Mouse (Mus musculus) layer of hippocampus, postnatal 36 days (tissue): ENCODE measurements around the gene Slc2a9. TPM values are rescaled to one million over a fixed set of nuclear protein-coding genes. Genes with fewer than 3 reads are reported as not detected.

ENCODE experiments used
- DNase-seq, 2 experiments: peaks; one replicate each; pipeline ENCODE4 v3.0.0; 2022
- total RNA-seq, 2 experiments: library from RNA; stranded (reverse); gene quantifications; 2 replicates each; pipeline ENCODE4 v1.2.3; 2021

Gene Slc2a9
- total RNA-seq, 2 experiments from 2014 or later = 2.7 to 3.8 TPM

- DNase-seq = peak; percentile 62 to 73
Measured at GRCm38 (mm10) chr5:38469891-38470578, 32.9 kb downstream of the Slc2a9 start.

- DNase-seq = no peak
Measured at GRCm38 (mm10) chr5:38466569-38467110, 36.3 kb downstream of the Slc2a9 start.

GRCm38 (mm10) chr5:38461261-38461660 lies 41.7 kb downstream of the Slc2a9 start:
- no peak for DNase-seq

GRCm38 (mm10) chr5:38450936-38451335 lies 52.0 kb downstream of the Slc2a9 start:
- no peak for DNase-seq

GRCm38 (mm10) chr5:38449607-38450006 lies 53.3 kb downstream of the Slc2a9 start:
- no peak for DNase-seq

GRCm38 (mm10) chr5:38448121-38448520 lies 54.8 kb downstream of the Slc2a9 start:
- DNase-seq = no peak

DNA sequence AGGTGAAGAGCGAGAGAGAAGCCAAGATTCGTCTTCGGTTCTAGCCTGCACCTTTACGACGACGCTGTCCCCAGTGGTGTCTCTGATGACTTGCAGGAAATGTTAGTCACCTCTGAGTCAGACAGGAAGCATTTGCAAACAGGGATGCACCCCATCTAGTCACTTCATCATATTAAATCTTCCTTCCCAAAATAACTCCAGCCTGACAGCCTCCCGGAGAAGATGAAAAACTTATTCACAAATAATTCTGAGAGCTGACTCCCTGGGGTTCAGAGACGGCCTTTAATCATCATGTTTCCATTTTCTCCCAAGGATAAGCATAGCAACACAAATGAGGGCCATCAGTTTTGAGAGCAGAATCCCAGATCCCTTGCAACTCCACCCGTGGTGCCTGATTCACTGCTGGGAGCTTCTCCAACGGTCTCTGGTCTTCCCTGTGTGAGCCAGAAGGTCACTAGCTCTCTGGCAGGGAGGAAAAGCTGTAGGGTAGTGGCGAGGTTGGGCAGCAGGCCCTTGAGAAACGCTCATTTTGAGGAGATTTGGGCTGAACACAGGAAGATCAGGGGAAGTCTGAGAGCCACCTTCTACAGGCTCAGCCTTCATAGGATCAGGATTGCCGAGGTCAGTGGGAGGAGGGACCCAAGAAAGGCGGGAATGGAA lies 56.5 kb downstream of the Slc2a9 start:
- no peak for DNase-seq

- DNase-seq = no peak
Measured at GRCm38 (mm10) chr5:38441088-38441839, 61.7 kb downstream of the Slc2a9 start.

DNA sequence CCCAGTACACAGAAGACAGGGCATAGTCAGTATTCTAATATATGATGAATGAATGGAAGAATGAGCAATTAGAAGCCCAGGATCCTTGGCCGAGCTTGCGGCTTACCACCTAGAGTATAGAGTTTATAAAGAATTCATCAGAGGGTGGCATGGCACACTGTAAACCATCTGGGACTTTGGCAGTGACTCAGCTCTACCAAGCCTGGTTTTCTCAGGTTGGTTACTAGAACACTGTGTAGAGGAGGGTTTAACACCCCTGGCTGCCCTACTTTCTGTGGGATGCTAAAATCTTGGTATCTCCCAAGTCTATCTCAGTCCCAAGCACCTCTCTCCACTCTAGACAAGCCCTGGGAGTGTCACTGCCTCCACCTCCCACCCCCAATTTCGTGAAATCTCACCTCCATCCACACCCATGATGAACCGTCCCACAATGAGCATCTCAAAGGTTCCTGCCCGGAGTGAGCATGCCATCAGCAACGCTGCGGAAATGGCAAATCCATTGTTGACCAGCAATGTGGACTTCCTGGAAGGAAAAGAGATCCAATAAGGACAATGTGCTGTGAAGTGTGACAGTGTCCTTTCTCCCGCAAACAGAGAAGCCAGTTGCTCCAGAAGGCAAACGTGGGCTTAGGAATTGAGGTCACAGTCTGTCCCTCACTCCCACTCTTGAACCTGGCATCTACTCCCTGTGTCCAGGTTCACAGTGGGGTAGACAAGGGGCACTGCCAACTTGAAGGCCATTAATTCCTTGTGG lies 62.5 kb downstream of the Slc2a9 start:
- no peak for DNase-seq

GRCm38 (mm10) chr5:38436681-38437080 lies 66.3 kb downstream of the Slc2a9 start:
- DNase-seq = no peak

- no peak for DNase-seq
Measured at GRCm38 (mm10) chr5:38434875-38435274, 68.1 kb downstream of the Slc2a9 start.

DNA sequence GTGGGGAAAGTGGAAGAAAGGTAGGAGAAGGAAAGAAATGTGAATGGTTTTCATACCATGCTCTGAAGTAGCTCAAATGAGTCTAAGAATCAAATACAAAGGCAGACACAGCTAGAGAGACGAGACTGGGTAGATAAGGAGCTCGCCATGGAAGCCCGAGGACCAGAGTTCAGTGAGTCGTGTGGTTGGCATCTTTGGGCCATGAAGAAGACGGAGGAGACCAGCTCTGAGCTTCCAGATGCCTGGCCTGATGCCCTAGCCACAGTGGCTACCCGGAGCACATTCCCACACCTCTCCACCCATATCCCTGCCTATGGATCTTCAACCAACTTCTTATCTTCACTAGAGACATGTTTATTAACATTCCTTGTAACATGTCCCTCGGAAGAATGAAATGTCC lies 71.7 kb downstream of the Slc2a9 start:
- no peak for DNase-seq

GRCm38 (mm10) chr5:38429106-38429505 lies 73.8 kb downstream of the Slc2a9 start:
- DNase-seq = no peak

DNA sequence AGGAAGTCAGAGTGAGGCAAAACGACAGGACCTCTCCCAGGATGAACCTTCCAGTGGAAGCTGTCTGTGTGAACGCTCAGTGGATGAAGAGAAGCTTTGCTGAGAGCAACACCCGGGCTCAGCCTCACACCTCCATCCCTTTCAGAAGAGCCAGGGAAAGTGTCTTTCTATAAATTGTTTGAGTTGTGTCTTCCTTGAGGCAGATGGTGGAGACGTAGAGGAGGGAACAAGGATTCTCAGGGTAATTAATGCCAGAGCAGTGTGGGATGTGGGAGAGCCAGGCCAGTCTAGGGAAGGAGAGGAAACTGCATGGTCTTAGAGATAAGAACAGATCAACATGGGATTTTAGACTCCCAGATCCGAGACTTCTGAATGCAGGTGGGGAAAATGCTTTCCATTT lies 75.2 kb downstream of the Slc2a9 start:
- DNase-seq = no peak

GRCm38 (mm10) chr5:38425569-38425968 lies 77.4 kb downstream of the Slc2a9 start:
- no peak for DNase-seq

DNA sequence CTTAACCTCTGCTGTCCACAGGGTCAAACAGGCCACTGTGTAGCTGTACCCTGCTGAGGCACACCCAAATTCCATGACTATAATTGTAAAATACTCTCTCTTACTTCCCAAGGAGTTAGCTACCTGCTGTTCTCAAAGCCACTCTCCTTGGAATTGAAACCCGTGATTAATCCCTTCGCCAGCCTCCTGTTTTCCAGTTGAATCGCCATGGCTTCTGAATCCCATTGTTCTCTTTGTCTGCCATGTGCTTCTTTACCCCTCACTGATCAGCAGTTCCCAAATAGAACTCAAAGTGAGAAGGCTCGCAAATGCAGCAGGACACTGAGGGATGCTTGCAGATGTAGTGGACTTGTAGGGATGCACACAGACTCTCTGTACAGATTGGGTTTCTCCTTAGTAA lies 80.5 kb downstream of the Slc2a9 start:
- DNase-seq = no peak

DNA sequence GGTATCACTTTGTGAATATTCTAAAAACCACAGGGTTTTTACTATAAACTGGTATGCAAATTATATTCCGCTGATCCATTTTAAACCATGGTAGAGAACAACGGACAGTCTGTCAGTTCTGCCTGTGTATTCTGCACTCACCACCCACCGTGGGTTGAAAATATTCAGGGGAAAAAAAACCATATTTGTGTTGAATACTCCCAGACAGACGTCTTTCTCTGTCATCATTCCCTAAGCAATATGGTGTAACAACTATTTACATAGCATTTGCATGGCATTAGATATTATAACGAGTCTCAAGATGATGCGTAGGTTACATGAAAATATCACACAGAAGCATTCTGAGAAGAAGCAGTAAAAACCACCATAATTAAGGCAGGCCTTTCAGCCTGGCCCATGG lies 84.1 kb downstream of the Slc2a9 start:
- DNase-seq = no peak

- no peak for DNase-seq
Measured at GRCm38 (mm10) chr5:38403612-38404011, 99.3 kb downstream of the Slc2a9 start.

- no peak for DNase-seq
Measured at GRCm38 (mm10) chr5:38402288-38402687, 100.7 kb downstream of the Slc2a9 start.

- DNase-seq = no peak
Measured at GRCm38 (mm10) chr5:38388857-38389256, 114.1 kb downstream of the Slc2a9 start.

DNA sequence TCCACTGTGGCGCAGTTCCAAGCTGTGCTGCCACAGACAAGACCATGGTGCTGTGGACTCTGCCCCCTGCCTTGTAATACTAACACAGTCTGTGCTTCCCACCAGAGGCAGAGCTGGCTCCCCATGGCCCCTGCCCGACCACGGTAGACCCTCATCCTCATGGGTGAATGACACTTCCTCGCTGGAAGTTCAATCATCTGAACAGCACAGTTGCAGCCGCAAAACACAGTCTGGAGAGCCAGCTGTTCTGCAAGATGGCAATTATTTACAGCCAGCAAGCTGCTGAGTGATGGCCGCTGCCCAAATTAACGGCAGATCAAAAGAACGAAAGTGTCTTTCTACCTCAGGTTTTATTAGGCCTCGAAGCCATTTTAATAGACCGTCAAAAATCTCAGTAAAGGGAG lies 114.5 kb downstream of the Slc2a9 start:
- DNase-seq = peak; percentile 70 to 73

DNA sequence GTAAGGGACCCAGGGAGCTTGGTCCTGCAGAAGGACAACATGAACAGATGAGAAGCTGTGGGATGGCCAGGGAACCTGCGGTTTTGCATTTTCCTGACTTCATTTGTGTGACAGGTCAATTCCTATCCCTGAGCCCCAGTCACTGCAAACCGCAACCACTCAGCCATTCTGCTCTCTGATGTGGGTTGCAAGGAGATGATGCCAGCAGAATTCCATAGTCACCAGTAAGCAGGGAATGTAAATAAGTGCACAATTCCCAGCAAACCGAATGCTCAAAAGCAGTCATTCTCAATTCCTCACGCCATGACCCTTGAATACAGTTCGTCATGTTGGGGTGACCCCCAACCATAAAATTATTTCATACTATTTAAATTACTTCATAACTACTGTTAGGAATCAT lies 123.0 kb downstream of the Slc2a9 start:
- DNase-seq = no peak

DNA sequence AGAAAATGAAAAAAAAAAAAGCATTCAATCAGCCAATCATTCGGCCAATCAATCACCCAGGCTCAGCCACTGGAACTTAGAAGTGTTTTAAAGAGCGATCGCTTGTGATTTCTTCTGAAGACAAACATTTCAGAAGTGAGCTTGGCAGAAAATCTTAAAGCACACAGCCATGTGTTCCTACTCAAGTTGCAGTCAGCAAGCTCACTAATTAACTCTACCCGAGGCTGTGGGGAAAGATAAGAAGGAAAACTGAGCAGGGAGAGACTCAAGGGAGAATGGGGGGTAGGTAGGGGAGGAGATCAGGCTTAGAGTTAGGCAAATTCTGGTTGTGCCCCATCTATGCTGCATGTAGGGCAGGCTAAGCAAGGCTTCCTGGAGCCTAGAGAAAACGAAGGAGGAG lies 130.6 kb downstream of the Slc2a9 start:
- DNase-seq = no peak
